Mouse (Mus musculus) heart, postnatal 0 days (tissue): ENCODE measurements at regions not wholly inside any gene's neighbourhood (a gene's known extent, or its start where the extent isn't known, plus 50 kb on each side); places are given as distances from the start of the nearest gene placed in this dataset.

Source experiments
- CTCF ChIP-seq: IDR thresholded peaks from 2 replicates; pipeline ENCODE4 v1.5.1; 2016; ENCODE audit warnings: antibody characterized with exemption, control low read depth, low read depth
- EP300 ChIP-seq: IDR thresholded peaks from 2 replicates; pipeline ENCODE4 v1.6.1; 2016; ENCODE audit warnings: antibody characterized with exemption, low read depth

- TF ChIP-seq CTCF (peak; percentile 35), EP300 (no peak)
Measured at GRCm38 (mm10) chr17:52182706-52183105, 349.6 kb upstream of the Satb1 start.
